Mouse (Mus musculus): ENCODE results near the gene Hist1h4f. TPM values are rescaled to one million over a fixed set of nuclear protein-coding genes. Genes with fewer than 3 reads are reported as not detected.
"Not testable (repeated sequence)": the region's sequence is repeated elsewhere in the genome, so short reads cannot be mapped to it uniquely, and the experiment has no call there.

Hist1h4f gene
- polyA plus RNA-seq, 1 experiment from 2014 or later = 0.88 TPM

DNA sequence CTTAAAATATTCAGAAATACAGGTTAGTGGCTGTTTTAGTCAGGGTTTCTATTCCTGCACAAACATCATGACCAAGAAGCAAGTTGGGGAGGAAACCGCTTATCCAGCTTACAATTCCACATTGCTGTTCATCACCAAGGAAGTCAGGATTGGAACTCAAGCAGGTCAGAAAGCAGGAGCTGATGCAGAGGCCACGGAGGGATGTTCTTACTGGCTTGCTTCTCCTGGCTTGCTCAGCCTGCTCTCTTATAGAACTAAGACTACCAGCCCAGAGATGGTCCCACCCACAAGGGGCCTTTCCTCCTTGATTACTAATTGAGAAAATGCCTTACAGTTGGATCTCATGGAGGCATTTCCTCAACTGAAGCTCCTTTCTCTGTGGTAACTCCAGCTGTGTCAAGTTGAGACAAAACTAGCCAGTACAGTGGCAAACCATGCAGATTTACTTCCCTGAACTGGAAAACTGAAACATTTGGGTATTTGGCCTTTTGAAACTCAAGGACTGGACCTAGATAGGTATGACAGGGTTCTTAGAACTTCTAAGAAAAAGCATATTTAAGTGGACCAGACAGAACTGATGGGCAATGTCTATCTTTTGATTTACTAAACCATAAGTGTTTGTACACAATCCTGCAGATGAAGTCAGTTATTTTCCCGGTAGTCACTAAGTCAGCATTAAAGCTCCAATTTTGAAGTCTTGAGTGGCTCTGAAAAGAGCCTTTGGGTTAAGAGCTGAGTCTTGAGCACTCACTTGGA is 9.0 kb downstream of the Hist1h4f start:
- DNase-seq (ENCODE audit: low spot score); H3K36me3 ChIP-seq (ENCODE audit: control insufficient read depth, insufficient read depth, low read length); ATAC-seq (ENCODE audit: low read depth); H3K4me1 ChIP-seq (ENCODE audit: control insufficient read depth, insufficient read depth, low read length); H3K27me3 ChIP-seq (replicated peaks; ENCODE audit: control insufficient read depth, insufficient read depth, low read length); H3K9me3 ChIP-seq (ENCODE audit: control insufficient read depth, low read length): not testable (repeated sequence)
- H3K27ac ChIP-seq (replicated peaks; ENCODE audit: low read depth, low read length) = peak overlapping the region; percentile 86
- peak overlapping the region; percentile 46 for H3K4me3 ChIP-seq (ENCODE audit: low read depth, low read length)
- peak overlapping the region; percentile 67 for H3K9ac ChIP-seq (ENCODE audit: low read depth, low read length)
- peak overlapping the region; percentile 80 for H3K4me2 ChIP-seq (ENCODE audit: low read depth, low read length)
- WGBS = 12% methylated on average over 3 of the region's 3 CpGs

DNA sequence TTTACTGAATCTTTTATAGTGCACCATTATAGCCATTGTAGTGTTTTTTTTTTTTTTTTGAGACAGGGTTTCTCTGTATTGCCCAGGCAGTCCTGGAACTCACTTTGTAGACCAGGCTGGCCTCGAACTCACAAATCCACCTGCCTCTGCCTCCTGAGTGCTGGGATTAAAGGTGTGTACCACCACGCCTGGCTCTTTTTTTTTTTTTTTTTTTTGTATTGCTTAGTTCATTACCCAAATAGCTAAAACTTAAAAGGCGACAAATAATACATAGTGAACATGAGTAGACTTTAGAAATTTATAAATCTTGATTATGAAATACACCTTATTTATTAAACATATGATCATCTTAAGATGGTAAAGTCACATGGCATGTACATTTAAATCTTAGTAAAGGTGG is 10.0 kb downstream of the Hist1h4f start:
- H3K4me1 ChIP-seq (ENCODE audit: control insufficient read depth, insufficient read depth, low read length) = 0 out of 2 replicates have a peak, but pooled peaks cover 14% of the 10 kb centered on the region
- H3K4me3 ChIP-seq (ENCODE audit: low read depth, low read length) = peak overlapping the region; percentile 46; the same call in 1 of the 2 replicates
- no peaks in the 10 kb centered on the region for H3K9me3 ChIP-seq (ENCODE audit: control insufficient read depth, low read length)
- no peaks in the 10 kb centered on the region for H3K27me3 ChIP-seq (replicated peaks; ENCODE audit: control insufficient read depth, insufficient read depth, low read length)
- no peak overlapping the region for H3K9ac ChIP-seq (ENCODE audit: low read depth, low read length)
- 79% methylated on average over 3 of the region's 3 CpGs for WGBS
- H3K36me3 ChIP-seq (ENCODE audit: control insufficient read depth, insufficient read depth, low read length) = no peaks in the 10 kb centered on the region
- ATAC-seq (ENCODE audit: low read depth) (no peak), DNase-seq (ENCODE audit: low spot score) (no peak)
- no peak overlapping the region for H3K27ac ChIP-seq (replicated peaks; ENCODE audit: low read depth, low read length)
- H3K4me2 ChIP-seq (ENCODE audit: low read depth, low read length) = peak overlapping the region; percentile 80

DNA sequence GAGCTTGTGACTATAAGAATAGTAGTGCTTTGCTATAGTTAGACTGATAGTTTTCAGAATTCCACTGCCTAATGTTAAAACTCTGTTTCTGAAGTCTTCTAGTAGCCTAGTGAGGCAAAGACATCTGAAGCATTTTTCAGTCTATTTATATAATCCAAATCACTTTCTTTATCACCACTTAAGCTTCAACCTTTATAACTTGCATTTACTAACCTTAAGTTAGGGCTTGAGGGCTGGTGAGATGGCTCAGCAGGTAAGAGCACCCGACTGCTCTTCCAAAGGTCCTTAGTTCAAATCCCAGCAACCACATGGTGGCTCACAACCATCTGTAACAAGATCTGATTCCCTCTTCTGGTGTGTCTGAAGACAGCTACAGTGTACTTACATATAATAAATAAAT is 11.6 kb downstream of the Hist1h4f start:
- not testable (repeated sequence) for ATAC-seq (ENCODE audit: low read depth); H3K27ac ChIP-seq (replicated peaks; ENCODE audit: low read depth, low read length); H3K4me2 ChIP-seq (ENCODE audit: low read depth, low read length); H3K9ac ChIP-seq (ENCODE audit: low read depth, low read length); H3K4me3 ChIP-seq (ENCODE audit: low read depth, low read length); H3K36me3 ChIP-seq (ENCODE audit: control insufficient read depth, insufficient read depth, low read length); H3K27me3 ChIP-seq (replicated peaks; ENCODE audit: control insufficient read depth, insufficient read depth, low read length); H3K9me3 ChIP-seq (ENCODE audit: control insufficient read depth, low read length); DNase-seq (ENCODE audit: low spot score)
- 0 out of 2 replicates have a peak, but pooled peaks cover 19% of the 10 kb centered on the region for H3K4me1 ChIP-seq (ENCODE audit: control insufficient read depth, insufficient read depth, low read length)
- 81% methylated on average over 1 of the region's 1 CpGs for WGBS

DNA sequence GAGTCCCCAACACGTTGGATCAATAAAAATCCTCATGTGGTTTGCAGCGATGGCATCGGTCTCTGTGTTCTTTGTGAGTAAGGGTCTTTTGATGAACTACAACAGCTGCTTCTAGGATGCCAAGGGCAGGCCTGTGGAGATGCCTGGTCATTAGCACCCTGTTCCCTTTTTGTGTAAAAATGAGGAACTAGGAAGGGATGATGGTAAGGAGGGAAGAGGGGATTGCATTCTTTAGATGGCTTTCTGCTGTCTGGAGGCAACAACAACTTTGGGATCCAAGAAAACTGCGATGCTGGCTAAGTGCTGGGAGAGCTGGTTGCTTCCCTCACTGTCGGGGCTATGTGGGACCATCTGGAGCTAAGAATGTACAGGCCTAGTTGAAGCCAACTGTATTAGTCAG is 13.2 kb downstream of the Hist1h4f start:
- DNase-seq (ENCODE audit: low spot score) (no peak), ATAC-seq (ENCODE audit: low read depth) (no peak)
- no peak overlapping the region for H3K9ac ChIP-seq (ENCODE audit: low read depth, low read length)
- 52% methylated on average over 5 of the region's 5 CpGs for WGBS
- H3K27me3 ChIP-seq (replicated peaks; ENCODE audit: control insufficient read depth, insufficient read depth, low read length) = no peaks in the 10 kb centered on the region
- H3K27ac ChIP-seq (replicated peaks; ENCODE audit: low read depth, low read length) = no peak overlapping the region
- H3K9me3 ChIP-seq (ENCODE audit: control insufficient read depth, low read length) = no peaks in the 10 kb centered on the region
- H3K4me1 ChIP-seq (ENCODE audit: control insufficient read depth, insufficient read depth, low read length) = 0 out of 2 replicates have a peak, but pooled peaks cover 19% of the 10 kb centered on the region
- no peak overlapping the region for H3K4me2 ChIP-seq (ENCODE audit: low read depth, low read length)
- no peaks in the 10 kb centered on the region for H3K36me3 ChIP-seq (ENCODE audit: control insufficient read depth, insufficient read depth, low read length)
- H3K4me3 ChIP-seq (ENCODE audit: low read depth, low read length) = no peak overlapping the region

DNA sequence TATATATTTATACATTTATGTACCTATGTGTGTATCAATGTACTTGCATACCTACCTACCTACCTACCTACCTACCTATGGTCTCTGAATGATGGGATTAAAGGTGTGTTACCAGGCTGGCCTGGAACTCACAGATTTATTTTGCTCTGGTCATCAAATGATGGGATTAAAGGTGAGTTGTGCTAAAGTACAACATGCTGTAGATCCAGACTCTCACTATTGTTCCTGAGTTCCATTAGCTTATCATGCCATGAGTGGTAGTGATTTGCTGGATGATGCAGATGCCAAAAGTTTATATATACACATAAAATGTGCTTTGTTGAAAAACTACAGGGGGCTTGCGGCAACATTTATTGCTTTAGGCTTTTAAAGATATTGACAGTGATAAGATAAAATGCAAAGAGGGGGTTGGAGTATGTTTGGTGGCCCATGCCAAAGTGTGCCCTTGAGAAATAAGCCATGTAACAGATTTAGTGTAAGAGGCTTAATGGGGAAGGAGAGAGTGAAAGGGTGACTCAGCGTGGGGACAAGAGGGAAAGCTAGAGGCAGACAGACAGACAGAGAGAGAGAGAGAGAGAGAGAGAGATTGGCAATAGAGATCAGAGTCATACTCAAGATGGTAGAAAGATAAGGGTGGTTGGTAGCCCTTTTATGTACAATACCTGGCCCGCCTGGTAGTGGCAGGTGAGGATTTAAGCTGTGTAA is 14.3 kb downstream of the Hist1h4f start:
- peak overlapping the region; percentile 90 for H3K27ac ChIP-seq (replicated peaks; ENCODE audit: low read depth, low read length)
- WGBS = 73% methylated on average over 3 of the region's 3 CpGs
- H3K27me3 ChIP-seq (replicated peaks; ENCODE audit: control insufficient read depth, insufficient read depth, low read length) = no peaks in the 10 kb centered on the region
- peak overlapping the region; percentile 78 for H3K4me2 ChIP-seq (ENCODE audit: low read depth, low read length)
- H3K9ac ChIP-seq (ENCODE audit: low read depth, low read length) = peak overlapping the region; percentile 31; the same call in 1 of the 2 replicates
- no peaks in the 10 kb centered on the region for H3K9me3 ChIP-seq (ENCODE audit: control insufficient read depth, low read length)
- ATAC-seq (ENCODE audit: low read depth) (no peak), DNase-seq (ENCODE audit: low spot score) (no peak)
- no peaks in the 10 kb centered on the region for H3K36me3 ChIP-seq (ENCODE audit: control insufficient read depth, insufficient read depth, low read length)
- peak overlapping the region; percentile 56; the same call in 1 of the 2 replicates for H3K4me3 ChIP-seq (ENCODE audit: low read depth, low read length)
- H3K4me1 ChIP-seq (ENCODE audit: control insufficient read depth, insufficient read depth, low read length) = peaks cover 26% of the 10 kb centered on the region

DNA sequence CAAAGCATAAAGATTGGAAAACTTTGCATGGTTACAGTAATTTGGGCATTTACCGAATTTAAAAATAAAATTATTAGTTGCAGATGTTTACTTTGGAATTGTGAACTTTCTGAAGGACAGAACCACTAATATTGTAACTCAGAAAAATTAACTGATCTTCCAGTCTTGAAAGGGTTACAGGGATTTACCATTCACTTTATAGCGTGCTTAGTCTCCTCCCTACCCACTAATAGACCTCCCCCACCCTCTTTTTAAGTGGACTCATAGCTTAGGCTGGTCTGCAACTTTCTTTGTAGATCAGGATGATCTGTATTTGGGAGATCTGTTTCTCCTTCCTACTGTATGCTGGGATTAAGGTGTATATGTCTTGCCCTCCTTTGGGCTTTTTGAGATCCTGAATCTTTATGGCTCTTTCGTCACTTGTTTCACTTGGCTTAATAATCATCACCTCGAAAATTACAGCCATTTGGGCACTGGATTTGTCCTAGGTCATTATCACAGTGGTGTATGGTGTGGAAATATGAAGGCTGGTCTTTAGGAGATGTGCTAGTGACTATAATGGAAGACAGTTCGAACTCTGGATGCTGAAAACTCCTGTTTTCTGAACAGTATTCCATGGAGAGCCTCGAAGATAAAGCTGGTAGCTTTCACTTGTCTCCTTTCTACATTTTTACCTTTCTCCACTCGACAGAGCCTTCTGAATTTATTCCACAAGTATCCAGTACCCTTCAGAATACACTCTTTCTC is 15.2 kb downstream of the Hist1h4f start:
- peak overlapping the region; percentile 78 for H3K4me2 ChIP-seq (ENCODE audit: low read depth, low read length)
- H3K9me3 ChIP-seq (ENCODE audit: control insufficient read depth, low read length) = no peaks in the 10 kb centered on the region
- H3K9ac ChIP-seq (ENCODE audit: low read depth, low read length) = peak overlapping the region; percentile 70
- no peaks in the 10 kb centered on the region for H3K36me3 ChIP-seq (ENCODE audit: control insufficient read depth, insufficient read depth, low read length)
- WGBS = 18% methylated on average over 7 of the region's 7 CpGs
- ATAC-seq (ENCODE audit: low read depth) (no peak), DNase-seq (ENCODE audit: low spot score) (peak; percentile 33)
- peak overlapping the region; percentile 90 for H3K27ac ChIP-seq (replicated peaks; ENCODE audit: low read depth, low read length)
- peak overlapping the region; percentile 56 for H3K4me3 ChIP-seq (ENCODE audit: low read depth, low read length)
- H3K4me1 ChIP-seq (ENCODE audit: control insufficient read depth, insufficient read depth, low read length) = peaks cover 29% of the 10 kb centered on the region
- no peaks in the 10 kb centered on the region for H3K27me3 ChIP-seq (replicated peaks; ENCODE audit: control insufficient read depth, insufficient read depth, low read length)

DNA sequence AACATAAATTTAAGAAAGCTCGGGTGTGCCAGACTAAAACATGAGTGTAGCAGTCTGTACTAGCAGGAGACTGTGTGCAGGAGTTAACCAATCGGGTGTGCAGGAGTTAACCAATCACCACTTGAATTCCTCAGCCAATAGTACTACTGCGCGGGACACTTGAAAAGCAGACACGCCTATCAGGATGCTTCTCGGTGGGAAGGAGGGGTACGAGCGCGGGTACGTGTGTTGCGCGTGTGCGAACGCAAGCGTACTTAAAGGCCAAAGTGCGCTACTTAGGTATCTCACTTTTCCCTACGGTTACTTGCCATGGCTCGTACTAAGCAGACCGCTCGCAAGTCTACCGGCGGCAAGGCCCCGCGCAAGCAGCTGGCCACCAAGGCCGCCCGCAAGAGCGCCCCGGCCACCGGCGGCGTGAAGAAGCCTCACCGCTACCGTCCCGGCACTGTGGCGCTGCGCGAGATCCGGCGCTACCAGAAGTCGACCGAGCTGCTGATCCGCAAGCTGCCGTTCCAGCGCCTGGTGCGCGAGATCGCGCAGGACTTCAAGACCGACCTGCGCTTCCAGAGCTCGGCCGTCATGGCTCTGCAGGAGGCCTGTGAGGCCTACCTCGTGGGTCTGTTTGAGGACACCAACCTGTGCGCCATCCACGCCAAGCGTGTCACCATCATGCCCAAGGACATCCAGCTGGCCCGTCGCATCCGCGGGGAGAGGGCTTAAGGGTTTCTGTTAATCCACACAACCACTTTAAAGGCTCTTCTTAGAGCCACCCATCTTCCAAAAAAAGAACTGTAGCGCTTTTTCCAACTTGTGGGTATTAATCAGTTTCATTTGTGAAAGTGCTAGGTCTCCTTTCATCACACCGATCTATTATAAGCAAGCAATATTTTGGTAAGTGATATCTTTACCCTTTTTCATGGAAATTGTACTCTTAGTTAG is 16.0 kb downstream of the Hist1h4f start, which contains the start of gene Hist1h3g:
Gene Hist1h3g, plus strand, starts transcription at position 286 of the 939 bp plus-strand sequence.
- Histone ChIP-seq H3K4me2 (ENCODE audit: low read depth, low read length) (peak within 1 kb of the TSS; percentile 78), H3K4me1 (ENCODE audit: control insufficient read depth, insufficient read depth, low read length) (peaks cover 29% of the 10 kb centered on the region), H3K4me3 (ENCODE audit: low read depth, low read length) (peak within 1 kb of the TSS; percentile 56), H3K9ac (ENCODE audit: low read depth, low read length) (peak within 1 kb of the TSS; percentile 79), H3K27ac (replicated peaks; ENCODE audit: low read depth, low read length) (peak within 1 kb of the TSS; percentile 90)
- not testable (repeated sequence) for H3K9me3 ChIP-seq (ENCODE audit: control insufficient read depth, low read length); H3K27me3 ChIP-seq (replicated peaks; ENCODE audit: control insufficient read depth, insufficient read depth, low read length); H3K36me3 ChIP-seq (ENCODE audit: control insufficient read depth, insufficient read depth, low read length)
- ATAC-seq (ENCODE audit: low read depth) (peak; percentile 91), DNase-seq (ENCODE audit: low spot score) (peak; percentile 99)
- 1% methylated on average over 31 of the region's 62 CpGs for WGBS
